Mouse (Mus musculus): Measurements from ENCODE around the gene Svep1. TPM values are rescaled to one million over a fixed set of nuclear protein-coding genes. Genes with fewer than 3 reads are reported as not detected.

The Svep1 gene
- 0.09 TPM in 1 of 4 replicates, not detected in the others for total RNA-seq (2023; ENCODE audit: inconsistent age)

DNA sequence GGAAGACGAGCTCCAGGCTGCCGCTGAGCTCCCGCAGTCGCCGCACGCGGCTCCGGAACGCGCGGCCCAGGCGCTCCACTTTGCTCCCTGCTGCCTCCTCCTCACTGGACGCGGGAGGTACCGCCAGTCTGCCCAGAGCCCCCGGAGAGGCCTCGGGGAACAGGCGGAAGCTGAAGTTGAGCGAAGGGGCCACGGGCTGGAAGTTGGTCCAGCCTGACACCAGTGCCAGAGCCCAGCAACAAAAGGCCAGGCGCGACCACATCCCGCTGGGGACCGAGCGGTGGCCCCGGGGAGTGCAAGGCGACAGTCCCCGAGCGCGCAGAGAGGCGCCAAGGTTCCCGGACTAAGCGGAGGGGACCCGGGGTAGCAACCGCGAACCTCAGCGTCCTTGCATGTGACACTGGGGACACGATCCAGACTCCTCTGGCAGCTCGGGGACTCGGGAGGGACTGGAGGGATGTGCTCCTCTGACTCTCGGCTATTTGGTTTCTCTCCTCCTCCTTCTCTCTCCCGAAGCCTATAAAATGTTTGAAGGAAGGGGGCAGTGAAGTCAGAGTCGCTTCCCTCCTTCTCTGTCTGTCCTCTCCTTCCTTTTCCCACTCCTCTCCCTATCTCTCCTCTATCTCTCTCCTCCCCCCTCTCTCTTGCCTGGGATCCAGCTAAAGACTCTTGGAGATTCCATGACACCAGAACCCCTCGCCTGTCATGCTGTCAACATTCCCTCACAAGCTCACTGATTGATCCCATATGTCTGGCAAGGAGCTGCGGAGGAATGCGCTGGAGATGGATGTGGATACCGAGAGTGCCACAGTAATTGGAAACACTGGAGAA is at the start of gene Svep1:
Gene Svep1 (minus strand): TSS at position 745 of the 831 bp plus-strand sequence.

DNA sequence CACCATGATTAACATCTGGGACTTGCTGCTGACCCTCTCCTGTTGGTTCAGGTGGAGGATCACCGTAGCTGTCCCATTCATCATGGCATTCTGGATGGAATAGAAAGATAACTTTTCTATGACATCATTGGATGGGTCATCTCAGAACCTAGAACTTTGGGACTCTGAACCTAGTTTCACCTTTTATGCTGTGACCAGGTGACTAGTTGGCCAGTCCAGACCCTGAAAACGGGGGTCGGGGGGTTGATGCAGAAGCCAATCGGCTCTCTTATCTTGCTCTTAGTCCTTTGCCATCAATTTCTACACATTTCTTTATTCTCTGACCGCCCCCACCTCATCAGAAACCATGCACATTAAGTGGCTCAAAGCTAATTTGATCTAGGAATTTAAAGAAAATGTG is 197.6 kb downstream of the Svep1 start, which contains the start of gene Txndc8:
Gene Txndc8 (minus strand): TSS at position 101 of the 400 bp plus-strand sequence.

Other genes starting within 250 kb of the Svep1 start
- not detected in 4 replicates for gene Txndc8, start 197.7 kb downstream of the Svep1 start, total RNA-seq (2023; ENCODE audit: inconsistent age)
- not detected in 4 replicates for gene Musk, start 79.1 kb upstream of the Svep1 start, total RNA-seq (2023; ENCODE audit: inconsistent age)